Mouse (Mus musculus): Measurements from ENCODE around the gene Cdc34.

DNA sequence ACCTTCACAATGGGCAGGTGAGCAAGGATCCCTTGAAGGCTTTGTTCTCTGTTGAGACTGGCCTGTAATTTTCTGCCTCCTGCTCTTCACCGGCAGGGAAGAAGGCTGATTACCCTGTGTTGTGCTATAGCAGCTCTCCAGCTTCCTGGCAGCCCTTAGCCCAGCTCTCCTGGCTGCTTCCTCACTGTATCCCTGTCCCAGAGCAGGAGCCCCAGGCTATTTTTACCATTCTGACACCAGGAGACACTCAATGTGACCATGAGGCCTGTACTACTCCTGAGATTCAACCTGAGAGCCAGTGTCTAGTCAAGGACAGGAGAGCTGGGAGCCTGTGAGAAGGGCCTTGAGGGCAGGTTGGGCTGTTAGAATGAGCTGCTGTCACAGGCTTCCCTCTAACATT is 4.7 kb downstream of the Cdc34 start:
- no peak for TF ChIP-seq CTCF (IDR thresholded peaks at IDR 0.05; ENCODE audit: low read depth)
- no peak for TF ChIP-seq EP300 (IDR thresholded peaks at IDR 0.05; ENCODE audit: low read depth)
